Comparison of ENCODE assay signal across 8 mouse cellular contexts in the genomic region with DNA sequence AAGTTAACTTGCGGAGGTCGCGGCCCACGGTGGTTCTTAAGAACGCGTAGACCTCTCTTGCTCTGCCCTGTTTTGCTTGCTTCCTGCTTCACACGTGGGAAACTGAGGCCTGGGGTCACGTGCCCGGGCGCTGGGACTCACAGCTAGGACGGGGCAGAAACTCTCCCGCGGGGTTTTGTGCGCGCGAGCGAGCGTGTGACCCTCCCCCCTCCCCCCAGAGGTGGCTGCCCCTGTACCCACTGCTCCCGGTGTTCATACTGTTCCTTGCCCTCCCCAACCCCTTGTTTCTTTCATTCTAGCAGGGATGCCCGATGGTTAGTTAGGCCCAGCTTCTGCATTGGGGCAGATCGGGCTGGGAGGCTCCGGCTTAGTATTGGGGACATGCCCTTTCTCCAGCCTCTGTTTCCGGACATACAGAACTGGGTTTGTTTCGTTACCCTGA. TPM values are rescaled to one million over a fixed set of nuclear protein-coding genes. Genes with fewer than 3 reads are reported as not detected.
A peak's percentile ranks its signal among the peaks of the same experiment; 100 is the strongest.
DNase-seq lines count a peak whose midpoint lies in the region; ATAC-seq and TF ChIP-seq lines count a peak whose summit lies in the region.

No protein-coding gene starts in this region.

- WGBS in kidney, embryonic 14.5 days = 2% methylated on average over 24 of the region's 24 CpGs
- WGBS in bone marrow, adult 2 months = under 1% methylated on average over 24 of the region's 24 CpGs
- under 1% methylated on average over 24 of the region's 24 CpGs for WGBS in hindbrain, embryonic 13.5 days
- WGBS in midbrain, embryonic 12.5 days = under 1% methylated on average over 22 of the region's 24 CpGs

- peaks cover 39% of the 10 kb centered on the region; the same call in 1 of the 2 replicates for H3K4me1 ChIP-seq in kidney, embryonic 14.5 days (ENCODE audit: control insufficient read depth, insufficient read depth, low read length)
- H3K4me1 ChIP-seq in bone marrow, adult 2 months (ENCODE audit: control insufficient read depth, insufficient read depth, low read length) = peaks cover 20% of the 10 kb centered on the region
- peaks cover 54% of the 10 kb centered on the region for H3K4me1 ChIP-seq in hindbrain, embryonic 13.5 days (replicated peaks)
- peaks cover 27% of the 10 kb centered on the region for H3K4me1 ChIP-seq in midbrain, embryonic 12.5 days

- TF ChIP-seq CTCF in bone marrow, adult 2 months (IDR thresholded peaks at IDR 0.05; ENCODE audit: control insufficient read depth, insufficient read depth, low read length) = no peak

- peak overlapping the region; percentile 84 for H3K4me3 ChIP-seq in kidney, embryonic 14.5 days (ENCODE audit: low read length)
- peak overlapping the region; percentile 90 for H3K4me3 ChIP-seq in bone marrow, adult 2 months (replicated peaks; ENCODE audit: control insufficient read depth, low read depth, low read length)
- H3K4me3 ChIP-seq in hindbrain, embryonic 13.5 days = peak overlapping the region; percentile 53
- H3K4me3 ChIP-seq in midbrain, embryonic 12.5 days = peak overlapping the region; percentile 80

- DNase-seq in kidney, adult 9 months = no peak
- no peak for DNase-seq in right cerebral cortex, adult 18-20 months
- DNase-seq in spleen, postnatal 4 days (ENCODE audit: low spot score in 2 of 2) = no peak
- DNase-seq in yolk sac, embryonic 10.5 days (ENCODE audit: low spot score) = no peak

- H3K9me3 ChIP-seq in kidney, embryonic 14.5 days (ENCODE audit: control insufficient read depth, low read length) = no peaks in the 10 kb centered on the region
- no peaks in the 10 kb centered on the region for H3K9me3 ChIP-seq in hindbrain, embryonic 13.5 days
- no peaks in the 10 kb centered on the region for H3K9me3 ChIP-seq in midbrain, embryonic 12.5 days

- peak overlapping the region; percentile 81 for H3K9ac ChIP-seq in kidney, embryonic 14.5 days (ENCODE audit: low read depth, low read length)
- H3K9ac ChIP-seq in hindbrain, embryonic 13.5 days = peak overlapping the region; percentile 72
- peak overlapping the region; percentile 76 for H3K9ac ChIP-seq in midbrain, embryonic 12.5 days (replicated peaks)

- no peak; the same call in none of the 2 replicates for ATAC-seq in kidney, embryonic 14.5 days (ENCODE audit: low FRiP score, low TSS enrichment)
- no peak; the same call in 1 of the 2 replicates for ATAC-seq in hindbrain, embryonic 13.5 days (ENCODE audit: low FRiP score)
- ATAC-seq in midbrain, embryonic 12.5 days (ENCODE audit: low FRiP score, low read depth) = peak; percentile 31

- peak overlapping the region; percentile 72 for H3K4me2 ChIP-seq in kidney, embryonic 14.5 days (replicated peaks; ENCODE audit: low read depth, low read length)
- H3K4me2 ChIP-seq in hindbrain, embryonic 13.5 days = peak overlapping the region; percentile 87
- H3K4me2 ChIP-seq in midbrain, embryonic 12.5 days (replicated peaks) = peak overlapping the region; percentile 92

- no peaks in the 10 kb centered on the region for H3K27me3 ChIP-seq in kidney, embryonic 14.5 days (ENCODE audit: control insufficient read depth, insufficient read depth, low read length)
- H3K27me3 ChIP-seq in hindbrain, embryonic 13.5 days = 0 out of 2 replicates have a peak, but pooled peaks cover 4% of the 10 kb centered on the region
- peaks cover 5% of the 10 kb centered on the region; the same call in 1 of the 2 replicates for H3K27me3 ChIP-seq in midbrain, embryonic 12.5 days

- no peak for TF ChIP-seq POLR2A in bone marrow, adult 2 months (IDR thresholded peaks at IDR 0.05; ENCODE audit: borderline replicate concordance, control insufficient read depth, low read depth, low read length)

- peak overlapping the region; percentile 47 for H3K27ac ChIP-seq in kidney, embryonic 14.5 days (ENCODE audit: low read depth, low read length)
- peak overlapping the region; percentile 95 for H3K27ac ChIP-seq in bone marrow, adult 2 months (ENCODE audit: control insufficient read depth, insufficient read depth, low read depth, low read length, poor library complexity)
- peak overlapping the region; percentile 88 for H3K27ac ChIP-seq in hindbrain, embryonic 13.5 days
- peak overlapping the region; percentile 54; the same call in 1 of the 2 replicates for H3K27ac ChIP-seq in midbrain, embryonic 12.5 days (replicated peaks)

- no peaks in the 10 kb centered on the region for H3K36me3 ChIP-seq in kidney, embryonic 14.5 days (ENCODE audit: control insufficient read depth, insufficient read depth, low read length)
- no peaks in the 10 kb centered on the region for H3K36me3 ChIP-seq in hindbrain, embryonic 13.5 days
- no peaks in the 10 kb centered on the region for H3K36me3 ChIP-seq in midbrain, embryonic 12.5 days

RNA-seq across cellular contexts. Expression of a gene that starts 0.4 kb away (rescaled TPM):
- polyA plus RNA-seq in kidney, embryonic 14.5 days (2014; fragmentation: Nextera tagmentation; extraction: Ambion mirVana) = 39.9 and 50.3 TPM in 2 replicates
- 27.4 and 43.3 TPM in 2 replicates for polyA plus RNA-seq in bone marrow, adult 2 months (2011; ENCODE audit: insufficient read depth, insufficient read length, low replicate concordance, missing spikeins)
- polyA plus RNA-seq in hindbrain, embryonic 13.5 days (2015; fragmentation: Nextera tagmentation; extraction: Ambion mirVana) = 26.9 and 30.0 TPM in 2 replicates
- 29.4 and 31.1 TPM in 2 replicates for polyA plus RNA-seq in midbrain, embryonic 12.5 days (2016; fragmentation: Nextera tagmentation; extraction: Ambion mirVana)

RNA-seq across cellular contexts. Expression of a gene that starts 21.3 kb away (rescaled TPM):
- polyA plus RNA-seq in kidney, embryonic 14.5 days (2014; fragmentation: Nextera tagmentation; extraction: Ambion mirVana) = 0.83 and 1.0 TPM in 2 replicates
- not detected in 2 replicates for polyA plus RNA-seq in bone marrow, adult 2 months (2011; ENCODE audit: insufficient read depth, insufficient read length, low replicate concordance, missing spikeins)
- 5.2 and 5.5 TPM in 2 replicates for polyA plus RNA-seq in hindbrain, embryonic 13.5 days (2015; fragmentation: Nextera tagmentation; extraction: Ambion mirVana)
- 1.3 and 1.9 TPM in 2 replicates for polyA plus RNA-seq in midbrain, embryonic 12.5 days (2016; fragmentation: Nextera tagmentation; extraction: Ambion mirVana)

RNA-seq across cellular contexts. Expression of a gene that starts 24.6 kb away (rescaled TPM):
- polyA plus RNA-seq in kidney, embryonic 14.5 days (2014; fragmentation: Nextera tagmentation; extraction: Ambion mirVana) = 0.83 and 1.4 TPM in 2 replicates
- polyA plus RNA-seq in bone marrow, adult 2 months (2011; ENCODE audit: insufficient read depth, insufficient read length, low replicate concordance, missing spikeins) = 3.4 TPM in 1 of 2 replicates, not detected in the other
- 1.9 and 3.3 TPM in 2 replicates for polyA plus RNA-seq in hindbrain, embryonic 13.5 days (2015; fragmentation: Nextera tagmentation; extraction: Ambion mirVana)
- polyA plus RNA-seq in midbrain, embryonic 12.5 days (2016; fragmentation: Nextera tagmentation; extraction: Ambion mirVana) = 1.3 and 2.0 TPM in 2 replicates

RNA-seq across cellular contexts. Expression of a gene that starts 49.2 kb away (rescaled TPM):
- 15.7 and 22.3 TPM in 2 replicates for polyA plus RNA-seq in kidney, embryonic 14.5 days (2014; fragmentation: Nextera tagmentation; extraction: Ambion mirVana)
- polyA plus RNA-seq in bone marrow, adult 2 months (2011; ENCODE audit: insufficient read depth, insufficient read length, low replicate concordance, missing spikeins) = 10.2 and 20.3 TPM in 2 replicates
- polyA plus RNA-seq in hindbrain, embryonic 13.5 days (2015; fragmentation: Nextera tagmentation; extraction: Ambion mirVana) = 32.2 and 33.7 TPM in 2 replicates
- 40.2 and 40.5 TPM in 2 replicates for polyA plus RNA-seq in midbrain, embryonic 12.5 days (2016; fragmentation: Nextera tagmentation; extraction: Ambion mirVana)
